Mouse (Mus musculus): ENCODE measurements at regions not wholly inside any gene's neighbourhood (a gene's known extent, or its start where the extent isn't known, plus 50 kb on each side); places are given as distances from the start of the nearest gene placed in this dataset.

GRCm38 (mm10) chr9:43923088-43923487, 120.1 kb upstream of the Thy1 start:
- TF ChIP-seq USF1 (IDR thresholded peaks at IDR 0.05; ENCODE audit: low read depth, low read length) (no peak), CHD1 (IDR thresholded peaks at IDR 0.05; ENCODE audit: low read depth, low read length) (no peak), RCOR1 (IDR thresholded peaks at IDR 0.05; ENCODE audit: low read depth, low read length) (no peak), POLR2AphosphoS5 (IDR thresholded peaks at IDR 0.05; ENCODE audit: borderline replicate concordance, low read depth, low read length) (no peak), NELFE (IDR thresholded peaks at IDR 0.05; ENCODE audit: low read depth, low read length) (no peak), EP300 (IDR thresholded peaks at IDR 0.05; ENCODE audit: low read depth in 1 of 2, low read length in 2 of 2) (no peak), POLR2AphosphoS2 (IDR thresholded peaks at IDR 0.05; ENCODE audit: low read length) (no peak), GATA1 (IDR thresholded peaks at IDR 0.05; ENCODE audit: low read depth, low read length) (no peak), MAFK (IDR thresholded peaks at IDR 0.05; ENCODE audit: borderline replicate concordance, low read depth, low read length) (no peak), TBP (IDR thresholded peaks at IDR 0.05; ENCODE audit: low read depth, low read length) (no peak), E2F4 (IDR thresholded peaks at IDR 0.05; ENCODE audit: borderline replicate concordance, low read depth, low read length) (no peak)
- no peaks in the 10 kb centered on the region for H3K27me3 ChIP-seq (ENCODE audit: control insufficient read depth in 1 of 2, insufficient read depth in 2 of 2, low read length in 2 of 2)
- no peaks in the 10 kb centered on the region for H3K79me2 ChIP-seq (ENCODE audit: control insufficient read depth, insufficient read depth, low read length, poor library complexity)

DNA sequence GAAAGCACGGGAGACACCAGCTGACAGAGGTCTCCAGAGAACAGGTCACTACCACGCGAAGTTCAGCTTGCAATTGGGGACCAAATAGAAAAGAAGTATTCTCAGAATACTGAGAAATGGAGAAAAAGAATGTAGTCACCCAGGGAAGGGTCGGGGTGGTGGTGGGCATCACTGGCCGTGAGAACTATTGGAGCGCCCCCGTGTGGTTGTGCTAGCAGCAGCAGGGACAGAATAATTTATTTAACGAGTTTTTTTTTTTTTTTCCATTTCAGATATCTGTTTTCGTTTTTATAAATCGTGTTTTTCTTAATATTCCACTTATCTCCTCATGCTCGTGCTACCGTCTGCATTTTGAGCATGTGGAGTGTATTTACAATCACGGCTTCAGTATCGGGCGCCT, 118.4 kb upstream of the Thy1 start:
- peak; percentile 4 for DNase-seq (ENCODE audit: low read depth, low spot score)
- no peak overlapping the region for H3K4me3 ChIP-seq (ENCODE audit: control insufficient read depth in 1 of 2, insufficient read depth in 1 of 2, low read depth in 2 of 2, low read length in 2 of 2)
- H3K27me3 ChIP-seq (ENCODE audit: control insufficient read depth in 1 of 2, insufficient read depth in 2 of 2, low read length in 2 of 2), result no peaks in the 10 kb centered on the region
- H3K36me3 ChIP-seq (ENCODE audit: control insufficient read depth in 1 of 2, insufficient read depth in 2 of 2, low read length in 2 of 2), result no peaks in the 10 kb centered on the region
- no peaks in the 10 kb centered on the region for H3K79me2 ChIP-seq (ENCODE audit: control insufficient read depth, insufficient read depth, low read length, poor library complexity)
- TF ChIP-seq ZNF384 (IDR thresholded peaks at IDR 0.05; ENCODE audit: low read depth, low read length) (peak; percentile 69), SMC3 (IDR thresholded peaks at IDR 0.05; ENCODE audit: low read depth, low read length) (peak; percentile 34), RAD21 (IDR thresholded peaks at IDR 0.05; ENCODE audit: low read depth, low read length) (peak; percentile 12), ZKSCAN1 (IDR thresholded peaks at IDR 0.05; ENCODE audit: low read depth, low read length) (no peak), CTCF (IDR thresholded peaks at IDR 0.05 in 2 of 3, conservative IDR thresholded peaks at IDR 0.05 in 1 of 3; ENCODE audit: control insufficient read depth in 1 of 3, insufficient read depth in 1 of 3, low read depth in 2 of 3, low read length in 3 of 3, poor library complexity in 1 of 3, severe bottlenecking in 1 of 3) (peak; percentile 39 to 75 (median 42)), CHD1 (IDR thresholded peaks at IDR 0.05; ENCODE audit: low read depth, low read length) (no peak)
- no peak overlapping the region for H3K27ac ChIP-seq (ENCODE audit: control insufficient read depth, low read depth, low read length)
- H3K9me3 ChIP-seq (replicated peaks; ENCODE audit: insufficient read depth, low read length), result no peaks in the 10 kb centered on the region
- no peaks in the 10 kb centered on the region for H3K4me1 ChIP-seq (ENCODE audit: control insufficient read depth in 1 of 2, insufficient read depth in 2 of 2, low read length in 2 of 2)
- no peak overlapping the region for H3K9ac ChIP-seq (ENCODE audit: control insufficient read depth, low read depth, low read length, poor library complexity, severe bottlenecking)

More at GRCm38 (mm10) chr9:43923088-43923487, 120.1 kb upstream of the Thy1 start:
- Histone ChIP-seq H3K9me3 (replicated peaks; ENCODE audit: insufficient read depth, low read length) (no peaks in the 10 kb centered on the region), H3K27ac (ENCODE audit: control insufficient read depth, low read depth, low read length) (no peak overlapping the region), H3K36me3 (ENCODE audit: control insufficient read depth in 1 of 2, insufficient read depth in 2 of 2, low read length in 2 of 2) (no peaks in the 10 kb centered on the region), H3K4me1 (ENCODE audit: control insufficient read depth in 1 of 2, insufficient read depth in 2 of 2, low read length in 2 of 2) (no peaks in the 10 kb centered on the region), H3K4me3 (ENCODE audit: control insufficient read depth in 1 of 2, insufficient read depth in 1 of 2, low read depth in 2 of 2, low read length in 2 of 2) (no peak overlapping the region), H3K9ac (ENCODE audit: control insufficient read depth, low read depth, low read length, poor library complexity, severe bottlenecking) (no peak overlapping the region)
- no peak for DNase-seq (ENCODE audit: low read depth, low spot score)
